Mouse (Mus musculus) monocyte, adult 2 months (primary cell): Measurements from ENCODE around the gene Sec11a.
A peak's percentile ranks its signal among the peaks of the same experiment; 100 is the strongest.
"Not testable (repeated sequence)": the region's sequence is repeated elsewhere in the genome, so short reads cannot be mapped to it uniquely, and the experiment has no call there.

Experiments
- DNase-seq, 2 experiments: peaks; one replicate each; pipeline ENCODE4 v3.0.0; 2022; ENCODE audit warnings: low spot score in 2 of 2, low read depth in 1 of 2

The Sec11a gene

GRCm38 (mm10) chr7:80947445-80948350 lies at the start of gene Sec11a:
TSS of gene Sec11a (minus strand) at chr7:80947780.
- DNase-seq, result peak; percentile 77 to 85

- peak in 1 of 2 experiments; percentile 9 for DNase-seq
Measured at GRCm38 (mm10) chr7:80995266-80996146, 47.9 kb upstream of the Sec11a start.

GRCm38 (mm10) chr7:80994663-80995005 lies 47.1 kb upstream of the Sec11a start:
- no peak for DNase-seq

- DNase-seq, result no peak
Measured at GRCm38 (mm10) chr7:80993834-80994662, 46.5 kb upstream of the Sec11a start.

GRCm38 (mm10) chr7:80992980-80993833 lies 45.6 kb upstream of the Sec11a start, which contains the start of gene Zfp592:
TSS of gene Zfp592 (plus strand) at chr7:80993681.
- peak in 1 of 2 experiments; percentile 56 for DNase-seq

GRCm38 (mm10) chr7:80992631-80992979 lies 45.0 kb upstream of the Sec11a start:
- no peak for DNase-seq

- DNase-seq, result no peak
Measured at GRCm38 (mm10) chr7:80992063-80992462, 44.5 kb upstream of the Sec11a start.

- DNase-seq, result no peak
Measured at GRCm38 (mm10) chr7:80991589-80991988, 44.0 kb upstream of the Sec11a start.

GRCm38 (mm10) chr7:80990276-80990675 lies 42.7 kb upstream of the Sec11a start:
- DNase-seq, result no peak

GRCm38 (mm10) chr7:80987805-80988625 lies 40.4 kb upstream of the Sec11a start:
- DNase-seq, result no peak

- DNase-seq, result no peak
Measured at GRCm38 (mm10) chr7:80986458-80987187, 39.0 kb upstream of the Sec11a start.

- no peak for DNase-seq
Measured at GRCm38 (mm10) chr7:80980566-80980965, 33.0 kb upstream of the Sec11a start.

- DNase-seq, result not testable (repeated sequence)
Measured at GRCm38 (mm10) chr7:80973638-80974015, 26.0 kb upstream of the Sec11a start.

- not testable (repeated sequence) for DNase-seq
Measured at GRCm38 (mm10) chr7:80972920-80973637, 25.5 kb upstream of the Sec11a start.

GRCm38 (mm10) chr7:80972082-80972481 lies 24.5 kb upstream of the Sec11a start:
- no peak for DNase-seq

- DNase-seq, result no peak
Measured at GRCm38 (mm10) chr7:80971419-80971818, 23.8 kb upstream of the Sec11a start.

GRCm38 (mm10) chr7:80970913-80971312 lies 23.3 kb upstream of the Sec11a start:
- DNase-seq, result no peak

- DNase-seq, result no peak
Measured at GRCm38 (mm10) chr7:80962799-80963198, 15.2 kb upstream of the Sec11a start.
